Mouse (Mus musculus) CH12.LX (cell line): Measurements from ENCODE around the gene Prr12. TPM values are rescaled to one million over a fixed set of nuclear protein-coding genes. Genes with fewer than 3 reads are reported as not detected.

Experiments used
- DNase-seq: peaks from one replicate; pipeline ENCODE4 v3.0.0-alpha.2; 2013; ENCODE audit errors: extremely low read depth
- H3K27ac ChIP-seq: 2 replicates; pipeline ENCODE4 v1.5.1; 2012; ENCODE audit warnings: low read depth, mild to moderate bottlenecking, control low read depth, moderate library complexity; ENCODE audit not compliant: insufficient read depth
- H3K27me3 ChIP-seq: replicated peaks from 2 replicates; pipeline ENCODE3; 2012; ENCODE audit warnings: inconsistent platforms
- H3K36me3 ChIP-seq, 2 experiments: replicated peaks in 1 of 2; 2 replicates each; pipeline versions ENCODE3 to v1.6.1; 2012; ENCODE audit warnings: inconsistent platforms in 1 of 2, low read length in 1 of 2, mild to moderate bottlenecking in 1 of 2, mixed read lengths in 1 of 2, moderate library complexity in 1 of 2; ENCODE audit not compliant: control insufficient read depth in 1 of 2, insufficient read depth in 1 of 2
- H3K4me1 ChIP-seq, 2 experiments: 2 replicates each; pipeline ENCODE4 v1.6.1; 2012; ENCODE audit warnings: inconsistent platforms in 1 of 2, moderate library complexity in 1 of 2; ENCODE audit not compliant: insufficient read depth in 2 of 2, control insufficient read depth in 1 of 2
- H3K4me2 ChIP-seq: 2 replicates; pipeline ENCODE4 v1.6.1; 2012; ENCODE audit warnings: low read depth, mild to moderate bottlenecking, control low read depth; ENCODE audit not compliant: poor library complexity, insufficient read depth, severe bottlenecking
- H3K4me3 ChIP-seq, 3 experiments: fragments of 150-350 bp in 1 of 3; sonication (generic) in 1 of 3; replicated peaks in 1 of 3; 2 replicates each; pipeline versions ENCODE3 to v1.5.1; 2011 to 2012; ENCODE audit warnings: low read depth in 2 of 3, low read length in 2 of 3, mild to moderate bottlenecking in 2 of 3, moderate library complexity in 2 of 3, control low read depth in 1 of 3, improper control_type of control experiment in 1 of 3, inconsistent platforms in 1 of 3, mixed read lengths in 1 of 3; ENCODE audit not compliant: poor library complexity in 1 of 3
- H3K79me2 ChIP-seq: replicated peaks from 2 replicates; pipeline ENCODE4 v1.6.1; 2012; ENCODE audit warnings: mild to moderate bottlenecking, moderate library complexity; ENCODE audit not compliant: control insufficient read depth, poor library complexity, insufficient read depth, severe bottlenecking; ENCODE audit errors: extremely low read depth
- H3K9ac ChIP-seq: 2 replicates; pipeline ENCODE4 v1.6.1; 2012; ENCODE audit warnings: low read depth, mild to moderate bottlenecking, control low read depth, moderate library complexity; ENCODE audit not compliant: insufficient read depth
- H3K9me3 ChIP-seq: replicated peaks from 2 replicates; pipeline ENCODE3; 2012; ENCODE audit warnings: low read length, inconsistent platforms, mixed read lengths
- BHLHE40 ChIP-seq: IDR thresholded peaks from 2 replicates; pipeline ENCODE4 v1.6.1; 2011; ENCODE audit warnings: mild to moderate bottlenecking, low read depth, low read length, improper control_type of control experiment
- CHD1 ChIP-seq: IDR thresholded peaks from 2 replicates; pipeline ENCODE4 v1.6.1; 2012; ENCODE audit warnings: low read depth, low read length, improper control_type of control experiment, inconsistent platforms
- CTCF ChIP-seq, 2 experiments: IDR thresholded peaks in 1 of 2; conservative IDR thresholded peaks in 1 of 2; 2 replicates each; pipeline ENCODE4 v1.5.1; 2011 to 2012; ENCODE audit warnings: low read depth in 2 of 2, low read length in 2 of 2, improper control_type of control experiment in 1 of 2, inconsistent platforms in 1 of 2, mild to moderate bottlenecking in 1 of 2, moderate library complexity in 1 of 2
- E2F4 ChIP-seq: IDR thresholded peaks from 2 replicates; pipeline ENCODE4 v1.6.1; 2011; ENCODE audit warnings: low read depth, low read length, improper control_type of control experiment; ENCODE audit not compliant: insufficient replicate concordance
- EP300 ChIP-seq: IDR thresholded peaks from 2 replicates; pipeline ENCODE4 v1.6.1; 2011; ENCODE audit warnings: low read length, improper control_type of control experiment
- ETS1 ChIP-seq: conservative IDR thresholded peaks from 2 replicates; pipeline ENCODE4 v1.6.1; 2012; ENCODE audit warnings: low read depth, mild to moderate bottlenecking, inconsistent platforms, low read length, improper control_type of control experiment, moderate library complexity
- GABPA ChIP-seq: IDR thresholded peaks from 2 replicates; pipeline ENCODE4 v1.6.1; 2012; ENCODE audit warnings: low read depth, low read length, improper control_type of control experiment, inconsistent platforms; ENCODE audit not compliant: insufficient replicate concordance
- HCFC1 ChIP-seq: IDR thresholded peaks from 2 replicates; pipeline ENCODE4 v1.6.1; 2012; ENCODE audit warnings: low read depth, mild to moderate bottlenecking, inconsistent platforms, low read length, improper control_type of control experiment
- IRF4 ChIP-seq: IDR thresholded peaks from 2 replicates; pipeline ENCODE4 v1.6.1; 2014; ENCODE audit warnings: low read depth, mild to moderate bottlenecking, inconsistent platforms, low read length, improper control_type of control experiment
- JUN ChIP-seq: IDR thresholded peaks from 2 replicates; pipeline ENCODE4 v1.6.1; 2011; ENCODE audit warnings: low read depth, mild to moderate bottlenecking, low read length, improper control_type of control experiment, moderate library complexity; ENCODE audit not compliant: insufficient read depth
- JUND ChIP-seq: conservative IDR thresholded peaks from 2 replicates; pipeline ENCODE4 v1.6.1; 2011; ENCODE audit warnings: low read depth, low read length, improper control_type of control experiment
- MAFK ChIP-seq: IDR thresholded peaks from 2 replicates; pipeline ENCODE4 v1.6.1; 2011; ENCODE audit warnings: low read length, improper control_type of control experiment; ENCODE audit not compliant: insufficient replicate concordance
- MAX ChIP-seq: IDR thresholded peaks from 2 replicates; pipeline ENCODE4 v1.6.1; 2011; ENCODE audit warnings: low read length, improper control_type of control experiment
- MAZ ChIP-seq: IDR thresholded peaks from 2 replicates; pipeline ENCODE4 v1.6.1; 2012; ENCODE audit warnings: low read depth, mild to moderate bottlenecking, inconsistent platforms, low read length, improper control_type of control experiment, moderate library complexity
- MEF2A ChIP-seq: IDR thresholded peaks from 2 replicates; pipeline ENCODE4 v1.6.1; 2014; ENCODE audit warnings: low read depth, mild to moderate bottlenecking, inconsistent platforms, low read length, improper control_type of control experiment, borderline replicate concordance
- MYC ChIP-seq: IDR thresholded peaks from 2 replicates; pipeline ENCODE4 v1.6.1; 2011; ENCODE audit warnings: low read depth, mild to moderate bottlenecking, improper control_type of control experiment, low read length
- NELFE ChIP-seq: IDR thresholded peaks from 2 replicates; pipeline ENCODE4 v1.6.1; 2011; ENCODE audit warnings: low read depth, low read length, improper control_type of control experiment
- PAX5 ChIP-seq: IDR thresholded peaks from 2 replicates; pipeline ENCODE4 v1.6.1; 2012; ENCODE audit warnings: low read length, inconsistent platforms, mixed read lengths
- POLR2A ChIP-seq: IDR thresholded peaks from 2 replicates; pipeline ENCODE4 v1.6.1; 2011; ENCODE audit warnings: low read depth, mild to moderate bottlenecking, improper control_type of control experiment, low read length
- POLR2AphosphoS2 ChIP-seq: IDR thresholded peaks from 2 replicates; pipeline ENCODE4 v1.6.1; 2011; ENCODE audit warnings: low read depth, low read length, improper control_type of control experiment
- SIN3A ChIP-seq: IDR thresholded peaks from 2 replicates; pipeline ENCODE4 v1.6.1; 2012; ENCODE audit warnings: low read length, improper control_type of control experiment, inconsistent platforms
- SMC3 ChIP-seq: IDR thresholded peaks from 2 replicates; pipeline ENCODE4 v1.6.1; 2011; ENCODE audit warnings: low read depth, low read length, improper control_type of control experiment
- TBP ChIP-seq: conservative IDR thresholded peaks from 2 replicates; pipeline ENCODE4 v1.6.1; 2011; ENCODE audit warnings: low read depth, low read length, improper control_type of control experiment
- TCF12 ChIP-seq: IDR thresholded peaks from 2 replicates; pipeline ENCODE4 v1.6.1; 2014; ENCODE audit warnings: low read depth, mild to moderate bottlenecking, inconsistent platforms, low read length, improper control_type of control experiment
- USF1 ChIP-seq: IDR thresholded peaks from 2 replicates; pipeline ENCODE4 v1.6.1; 2014; ENCODE audit warnings: low read depth, mild to moderate bottlenecking, inconsistent platforms, low read length, improper control_type of control experiment
- ZC3H11A ChIP-seq: IDR thresholded peaks from 2 replicates; pipeline ENCODE4 v1.6.1; 2012; ENCODE audit warnings: low read depth, mild to moderate bottlenecking, inconsistent platforms, low read length, improper control_type of control experiment
- ZKSCAN1 ChIP-seq: IDR thresholded peaks from 2 replicates; pipeline ENCODE4 v1.6.1; 2012; ENCODE audit warnings: low read depth, inconsistent platforms, low read length, improper control_type of control experiment, borderline replicate concordance
- ZNF384 ChIP-seq: IDR thresholded peaks from 2 replicates; pipeline ENCODE4 v1.6.1; 2012; ENCODE audit warnings: low read depth, low read length, improper control_type of control experiment, inconsistent platforms
- dilution Hi-C: fragments of 300-500 bp; cut with MboI; formaldehyde crosslinking; loops from 2 replicates; pipeline ENCODE4 v1.14.3; 2020; ENCODE audit warnings: low sequenced_read_pairs; ENCODE audit not compliant: extremely low pct_unique_long_range_greater_than_20kb, extremely low pct_ligation_motif_present
- in situ Hi-C: fragments of 300-500 bp; cut with MboI; formaldehyde crosslinking; loops from 3 replicates; pipeline ENCODE4 v1.14.3; 2019; ENCODE audit warnings: low sequenced_read_pairs, low pct_ligation_motif_present, low pct_unique_long_range_greater_than_20kb, mixed read lengths
- polyA plus RNA-seq: library from polyadenylated mRNA; unstranded; fragments of >175 nt; gene quantifications from 2 replicates; pipeline ENCODE4 v1.2.1, GENCODE M21; 2012; ENCODE audit warnings: low read depth; ENCODE audit not compliant: insufficient read length
- total RNA-seq, 2 experiments: library from RNA; depleted of rRNA; stranded (reverse); fragments of 300-350 nt in 1 of 2; fragments of >200 nt in 1 of 2; gene quantifications; 2 replicates each; pipeline ENCODE4 v1.2.3; 2012 to 2014

The Prr12 gene
- total and polyA plus RNA-seq, 3 experiments: 1.2 to 20.5 (median 6.5) TPM

DNA sequence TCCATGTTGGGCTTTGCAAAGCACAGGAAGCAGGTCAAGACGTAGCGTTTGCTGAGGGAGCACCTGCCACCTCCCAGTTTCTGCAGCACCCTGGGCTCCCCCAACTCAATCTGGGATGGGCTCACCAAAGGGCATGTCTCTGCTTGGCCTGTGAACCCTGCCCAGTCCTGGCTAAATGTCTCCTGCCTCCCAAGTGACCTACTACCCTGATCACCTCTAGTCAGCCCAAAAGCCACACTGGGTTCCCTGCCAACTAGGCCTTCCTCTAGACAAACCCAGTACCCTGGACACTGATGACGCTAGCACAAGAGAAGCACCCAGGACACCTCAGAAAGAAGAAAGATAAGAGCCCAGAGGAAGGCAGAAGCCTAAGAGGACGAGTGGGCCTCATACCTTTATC lies 39.9 kb downstream of the Prr12 start:
- TF ChIP-seq ZC3H11A: no peak
- TF ChIP-seq JUND: no peak
- no peak for TF ChIP-seq IRF4
- TF ChIP-seq JUN: no peak
- TF ChIP-seq EP300: no peak
- no peak for TF ChIP-seq MEF2A
- TF ChIP-seq TCF12: no peak
- no peak for TF ChIP-seq MYC
- no peak for TF ChIP-seq E2F4
- TF ChIP-seq MAZ: no peak
- TF ChIP-seq ZKSCAN1: no peak
- no peak for TF ChIP-seq ETS1
- no peak for TF ChIP-seq SMC3
- no peak for TF ChIP-seq MAX
- no peak for TF ChIP-seq NELFE
- TF ChIP-seq HCFC1: no peak
- TF ChIP-seq USF1: no peak
- TF ChIP-seq MAFK: no peak
- TF ChIP-seq TBP: no peak
- TF ChIP-seq BHLHE40: no peak

DNA sequence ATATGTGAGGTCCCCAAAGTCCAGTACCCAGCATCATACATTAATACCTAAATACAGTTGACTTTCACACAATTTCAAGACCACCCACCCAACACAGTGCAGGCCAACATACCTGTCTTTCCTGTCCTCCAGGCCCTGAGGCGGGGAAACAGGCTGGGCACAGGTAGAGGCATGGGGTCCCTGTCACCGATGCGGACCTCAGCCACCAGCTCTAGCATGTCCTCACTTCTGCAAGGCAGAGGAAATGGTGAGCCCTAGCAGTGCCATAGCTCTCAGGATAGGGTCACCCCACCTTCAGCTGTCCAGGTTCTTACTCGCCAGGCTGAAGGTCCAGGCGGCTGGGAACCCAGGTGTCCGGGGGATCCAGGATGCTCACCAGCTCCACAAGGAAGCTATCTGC lies 40.7 kb downstream of the Prr12 start:
- dilution Hi-C loops: no loop called here
- TF ChIP-seq MAFK (no peak), SIN3A (no peak), GABPA (no peak), CHD1 (no peak), HCFC1 (no peak), POLR2AphosphoS2 (no peak), ETS1 (no peak), BHLHE40 (no peak), POLR2A (no peak), ZNF384 (no peak), CTCF (conservative IDR thresholded peaks at IDR 0.05 in 1 of 2, IDR thresholded peaks at IDR 0.05 in 1 of 2; ENCODE audit: low read depth in 2 of 2, low read length in 2 of 2) (no peak), ZKSCAN1 (no peak), MEF2A (no peak), PAX5 (no peak), MAZ (no peak)
- no peaks in the 10 kb centered on the region for H3K9me3 ChIP-seq
- H3K79me2 ChIP-seq: peaks cover 18% of the 10 kb centered on the region
- no peaks in the 10 kb centered on the region for H3K27me3 ChIP-seq
- peaks cover 62 to 69% of the 10 kb centered on the region in 2 experiments for H3K36me3 ChIP-seq
- H3K27ac ChIP-seq: no peak overlapping the region
- no peak overlapping the region for H3K4me2 ChIP-seq
- no peak overlapping the region for H3K4me3 ChIP-seq
- H3K9ac ChIP-seq: no peak overlapping the region
- no peak for DNase-seq
- peaks cover 0 to 18% of the 10 kb centered on the region in 2 experiments; a peak in 2 of 4 replicates for H3K4me1 ChIP-seq
- in situ Hi-C loops: no loop called here

More for the DNA sequence above, 39.9 kb downstream of the Prr12 start:
- no peak overlapping the region for H3K4me3 ChIP-seq
- DNase-seq: no peak
- H3K27me3 ChIP-seq: no peaks in the 10 kb centered on the region
- H3K4me1 ChIP-seq: peaks cover 0 to 18% of the 10 kb centered on the region in 2 experiments; a peak in 2 of 4 replicates
- no peaks in the 10 kb centered on the region for H3K9me3 ChIP-seq
- peaks cover 18% of the 10 kb centered on the region for H3K79me2 ChIP-seq
- in situ Hi-C loops (no loop called here), dilution Hi-C loops (no loop called here)
- H3K4me2 ChIP-seq: no peak overlapping the region
- no peak overlapping the region for H3K9ac ChIP-seq
- no peak overlapping the region for H3K27ac ChIP-seq
- peaks cover 53 to 61% of the 10 kb centered on the region in 2 experiments for H3K36me3 ChIP-seq
